Mouse (Mus musculus) neural tube, embryonic 11.5 days (tissue): ENCODE results near the gene Rnf166. TPM values are rescaled to one million over a fixed set of nuclear protein-coding genes. Genes with fewer than 3 reads are reported as not detected.

Source experiments
- microRNA-seq: library from miRNA; unstranded; fragments of <30 nt; microRNA quantifications from one replicate; pipeline ENCODE4, GENCODE M21; 2016
- polyA plus RNA-seq: library from polyadenylated mRNA; unstranded; fragments of >200 nt; fragmentation: Nextera tagmentation; extraction: Ambion mirVana; gene quantifications from 2 replicates; pipeline ENCODE4 v1.2.1, GENCODE M21; 2014

The Rnf166 gene
- polyA plus RNA-seq, 1 experiment from 2014 or later = 30.1 TPM

Small RNA genes lying within 50 kb of the gene (microRNA-seq; reads per million reads assigned to microRNA genes)
- gene Gm24366 = not detected

Other genes with a start within 250 kb of the Rnf166 start
- 1.2 and 1.5 TPM in 2 replicates for gene Zfpm1, start 193.9 kb downstream of the Rnf166 start, polyA plus RNA-seq
- gene Trhr2, start 115.3 kb downstream of the Rnf166 start, polyA plus RNA-seq = not detected in 2 replicates
- gene Zc3h18, start 99.5 kb downstream of the Rnf166 start, polyA plus RNA-seq = 40.5 and 41.5 TPM in 2 replicates
- 0.57 TPM in 1 of 2 replicates, not detected in the other for gene Il17c, start 54.0 kb downstream of the Rnf166 start, polyA plus RNA-seq
- 52.5 and 57.7 TPM in 2 replicates for gene Cyba, start 43.1 kb downstream of the Rnf166 start, polyA plus RNA-seq
- 53.7 and 58.5 TPM in 2 replicates for gene Mvd, start 32.6 kb downstream of the Rnf166 start, polyA plus RNA-seq
- not detected in 2 replicates for gene Snai3, start 15.3 kb downstream of the Rnf166 start, polyA plus RNA-seq
- gene Ctu2, start 79 bp upstream of the Rnf166 start, polyA plus RNA-seq = 62.0 and 76.9 TPM in 2 replicates
- 5.5 and 7.5 TPM in 2 replicates for gene Piezo1, start 75.3 kb upstream of the Rnf166 start, polyA plus RNA-seq
- gene Cdt1, start 92.0 kb upstream of the Rnf166 start, polyA plus RNA-seq = 34.3 and 37.1 TPM in 2 replicates
- 219 and 243 TPM in 2 replicates for gene Aprt, start 100.8 kb upstream of the Rnf166 start, polyA plus RNA-seq
- gene Galns, start 135.4 kb upstream of the Rnf166 start, polyA plus RNA-seq = 5.4 and 6.6 TPM in 2 replicates
- gene Trappc2l, start 135.6 kb upstream of the Rnf166 start, polyA plus RNA-seq = 55.6 and 59.7 TPM in 2 replicates
- gene Pabpn1l, start 146.7 kb upstream of the Rnf166 start, polyA plus RNA-seq = not detected in 2 replicates
- gene Cbfa2t3, start 223.0 kb upstream of the Rnf166 start, polyA plus RNA-seq = 7.5 and 8.5 TPM in 2 replicates